Comparison of ENCODE assay signal across 17 mouse cellular contexts in genomic region chr2:131908351-131908861, GRCm38 (mm10). TPM values are rescaled to one million over a fixed set of nuclear protein-coding genes. Genes with fewer than 3 reads are reported as not detected.
DNase-seq lines count a peak whose midpoint lies in the region; ATAC-seq lines count a peak whose summit lies in the region.
"Had no signal": no experiment of that assay in that cellular context is flagged by ENCODE, and none has a peak within 500 bp of the region (broad histone marks: within the 10 kb centered on the region; RNA-seq: fewer than 3 reads in every experiment).

No protein-coding gene starts in this region.

- H3K36me3 ChIP-seq in midbrain, embryonic 11.5 days (ENCODE audit: control insufficient read depth, insufficient read depth, low read length): no peaks in the 10 kb centered on the region
- H3K36me3 ChIP-seq in midbrain, embryonic 13.5 days: no peaks in the 10 kb centered on the region
- no peaks in the 10 kb centered on the region for H3K36me3 ChIP-seq in stomach, embryonic 16.5 days (ENCODE audit: control insufficient read depth, insufficient read depth, low read length)
- H3K36me3 ChIP-seq: heart, embryonic 15.5 days; limb, embryonic 15.5 days; neural tube, embryonic 13.5 days had no signal

- no peak overlapping the region for H3K27ac ChIP-seq in midbrain, embryonic 11.5 days (ENCODE audit: low read depth, low read length)
- no peak overlapping the region for H3K27ac ChIP-seq in midbrain, embryonic 13.5 days
- no peak overlapping the region for H3K27ac ChIP-seq in stomach, embryonic 16.5 days (ENCODE audit: low read length)
- H3K27ac ChIP-seq: heart, embryonic 15.5 days; limb, embryonic 15.5 days; neural tube, embryonic 13.5 days had no signal

- H3K9me3 ChIP-seq in midbrain, embryonic 11.5 days (ENCODE audit: control insufficient read depth, low read length): no peaks in the 10 kb centered on the region
- H3K9me3 ChIP-seq in midbrain, embryonic 13.5 days: no peaks in the 10 kb centered on the region
- H3K9me3 ChIP-seq in stomach, embryonic 16.5 days (replicated peaks; ENCODE audit: control insufficient read depth, low read length): no peaks in the 10 kb centered on the region
- H3K9me3 ChIP-seq: heart, embryonic 15.5 days; limb, embryonic 15.5 days; megakaryocyte, embryonic 14.5 days; neural tube, embryonic 13.5 days had no signal

- no peak for ATAC-seq in midbrain, embryonic 11.5 days (ENCODE audit: low FRiP score)
- no peak for ATAC-seq in midbrain, embryonic 13.5 days
- peak; percentile 7; the same call in 1 of the 2 replicates for ATAC-seq in stomach, embryonic 16.5 days (ENCODE audit: insufficient read depth, low FRiP score)
- ATAC-seq in megakaryocyte progenitor cell, adult 5-6 weeks (replicated peaks; ENCODE audit: poor library complexity): no peak
- ATAC-seq: activated CD4-positive, CD25-positive, alpha-beta regulatory T cell, adult 4 months; inflammation-experienced regulatory T-cells, adult 6 months had no signal

- 0 out of 2 replicates have a peak, but pooled peaks cover 2% of the 10 kb centered on the region for H3K4me1 ChIP-seq in midbrain, embryonic 11.5 days (ENCODE audit: control insufficient read depth, insufficient read depth, low read length)
- peaks cover 29% of the 10 kb centered on the region for H3K4me1 ChIP-seq in midbrain, embryonic 13.5 days (replicated peaks)
- 0 out of 2 replicates have a peak, but pooled peaks cover 6% of the 10 kb centered on the region for H3K4me1 ChIP-seq in stomach, embryonic 16.5 days (ENCODE audit: control insufficient read depth, insufficient read depth, low read length)

- peaks cover 3% of the 10 kb centered on the region; the same call in 1 of the 2 replicates for H3K27me3 ChIP-seq in midbrain, embryonic 11.5 days (ENCODE audit: control insufficient read depth, insufficient read depth, low read length)
- H3K27me3 ChIP-seq in midbrain, embryonic 13.5 days: no peaks in the 10 kb centered on the region
- no peaks in the 10 kb centered on the region for H3K27me3 ChIP-seq in stomach, embryonic 16.5 days (ENCODE audit: control insufficient read depth, insufficient read depth, low read length)
- H3K27me3 ChIP-seq: heart, embryonic 15.5 days; limb, embryonic 15.5 days; megakaryocyte, embryonic 14.5 days; neural tube, embryonic 13.5 days had no signal

- H3K4me2 ChIP-seq in midbrain, embryonic 11.5 days: no peak overlapping the region
- H3K4me2 ChIP-seq in midbrain, embryonic 13.5 days (replicated peaks): no peak overlapping the region
- no peak overlapping the region for H3K4me2 ChIP-seq in stomach, embryonic 16.5 days (ENCODE audit: low read depth, low read length)

- H3K9ac ChIP-seq in midbrain, embryonic 11.5 days (ENCODE audit: low read length): no peak overlapping the region
- H3K9ac ChIP-seq in midbrain, embryonic 13.5 days (replicated peaks): no peak overlapping the region
- H3K9ac ChIP-seq in stomach, embryonic 16.5 days (ENCODE audit: low read length): no peak overlapping the region
- H3K9ac ChIP-seq: heart, embryonic 15.5 days; limb, embryonic 15.5 days; neural tube, embryonic 13.5 days had no signal

- intact Hi-C loops in left cerebral cortex, postnatal 4 days (cut with DNase I): no loop called here

- H3K4me3 ChIP-seq in midbrain, embryonic 11.5 days (ENCODE audit: low read depth, low read length): no peak overlapping the region
- no peak overlapping the region for H3K4me3 ChIP-seq in midbrain, embryonic 13.5 days (replicated peaks)
- no peak overlapping the region for H3K4me3 ChIP-seq in stomach, embryonic 16.5 days (replicated peaks; ENCODE audit: low read length)
- H3K4me3 ChIP-seq: heart, embryonic 15.5 days; limb, embryonic 15.5 days had no signal

- peak; percentile 31 for DNase-seq in cerebellum, adult 9-10 months
- DNase-seq in cerebellum, postnatal 4 days (ENCODE audit: low spot score in 2 of 2): no peak
- peak; percentile 62 for DNase-seq in midbrain, embryonic 11.5 days (ENCODE audit: low spot score, missing footprints)
- peak; percentile 83 for DNase-seq in kidney, adult 9 months
- DNase-seq in left cerebral cortex, postnatal 4 days: no peak

- WGBS in midbrain, embryonic 11.5 days: 87% methylated on average over 7 of the region's 7 CpGs
- 82% methylated on average over 7 of the region's 7 CpGs for WGBS in midbrain, embryonic 13.5 days
- 66% methylated on average over 7 of the region's 7 CpGs for WGBS in stomach, embryonic 16.5 days

RNA-seq across cellular contexts. Expression of gene Prnp, which starts 1.3 kb away (rescaled TPM):
- polyA plus RNA-seq in midbrain, embryonic 11.5 days (2014; fragmentation: Nextera tagmentation; extraction: Ambion mirVana): 27.2 and 29.7 TPM in 2 replicates
- polyA plus RNA-seq in midbrain, embryonic 13.5 days (2015; fragmentation: Nextera tagmentation; extraction: Ambion mirVana): 109 and 114 TPM in 2 replicates
- polyA plus RNA-seq in stomach, embryonic 16.5 days (2015; fragmentation: Nextera tagmentation; extraction: Ambion mirVana): 70.4 and 73.5 TPM in 2 replicates
- total RNA-seq in left cerebral cortex, postnatal 4 days (2021): 100 to 1,000 TPM; 227 to 254 TPM
- total RNA-seq in megakaryocyte progenitor cell, adult 5-6 weeks (2015): 1.2 and 2.9 TPM in 2 replicates
- total RNA-seq in megakaryocyte progenitor cell, adult 5-6 weeks (2017): 2.3 and 4.1 TPM in 2 replicates

RNA-seq across cellular contexts. Expression of gene Prn, which starts 1.4 kb away (rescaled TPM):
- polyA plus RNA-seq in midbrain, embryonic 11.5 days (2014; fragmentation: Nextera tagmentation; extraction: Ambion mirVana): not detected in 2 replicates
- polyA plus RNA-seq in midbrain, embryonic 13.5 days (2015; fragmentation: Nextera tagmentation; extraction: Ambion mirVana): 0.34 TPM in 1 of 2 replicates, not detected in the other
- polyA plus RNA-seq in stomach, embryonic 16.5 days (2015; fragmentation: Nextera tagmentation; extraction: Ambion mirVana): 0.37 TPM in 1 of 2 replicates, not detected in the other
- 1 to 10 TPM in 1 of 2 experiments, not detected in 1; 1.1 TPM for total RNA-seq in left cerebral cortex, postnatal 4 days (2021)
- not detected in 2 replicates for total RNA-seq in megakaryocyte progenitor cell, adult 5-6 weeks (2015)
- total RNA-seq in megakaryocyte progenitor cell, adult 5-6 weeks (2017): not detected in 2 replicates
- total RNA-seq: ES-E14; left cerebral cortex, adult 18-20 months had no signal
- polyA plus RNA-seq: activated CD4-positive, CD25-positive, alpha-beta regulatory T cell, adult 4 months; cortical plate, adult 2 months; heart, embryonic 15.5 days; inflammation-experienced regulatory T-cells, adult 6 months; limb, embryonic 15.5 days; neural tube, embryonic 13.5 days had no signal

RNA-seq across cellular contexts. Expression of gene Prnd, which starts 42.3 kb away (rescaled TPM):
- polyA plus RNA-seq in midbrain, embryonic 11.5 days (2014; fragmentation: Nextera tagmentation; extraction: Ambion mirVana): 5.3 and 6.9 TPM in 2 replicates
- polyA plus RNA-seq in midbrain, embryonic 13.5 days (2015; fragmentation: Nextera tagmentation; extraction: Ambion mirVana): 8.7 and 9.2 TPM in 2 replicates
- polyA plus RNA-seq in stomach, embryonic 16.5 days (2015; fragmentation: Nextera tagmentation; extraction: Ambion mirVana): 39.3 and 44.0 TPM in 2 replicates
- 10 to 100 TPM in 1 of 2 experiments, 1 to 10 TPM in 1; 8.1 to 10.0 TPM for total RNA-seq in left cerebral cortex, postnatal 4 days (2021)
- 0.46 TPM in 1 of 2 replicates, not detected in the other for total RNA-seq in megakaryocyte progenitor cell, adult 5-6 weeks (2015)
- not detected in 2 replicates for total RNA-seq in megakaryocyte progenitor cell, adult 5-6 weeks (2017)
- total RNA-seq: left cerebral cortex, adult 18-20 months had no signal

RNA-seq across cellular contexts. Expression of gene Erv3, which starts 48.9 kb away (rescaled TPM):
- polyA plus RNA-seq in midbrain, embryonic 11.5 days (2014; fragmentation: Nextera tagmentation; extraction: Ambion mirVana): not detected in 2 replicates
- polyA plus RNA-seq in midbrain, embryonic 13.5 days (2015; fragmentation: Nextera tagmentation; extraction: Ambion mirVana): not detected in 2 replicates
- polyA plus RNA-seq in stomach, embryonic 16.5 days (2015; fragmentation: Nextera tagmentation; extraction: Ambion mirVana): not detected in 2 replicates
- total RNA-seq in left cerebral cortex, postnatal 4 days (2021): not detected
- total RNA-seq in megakaryocyte progenitor cell, adult 5-6 weeks (2015): not detected in 2 replicates
- not detected in 2 replicates for total RNA-seq in megakaryocyte progenitor cell, adult 5-6 weeks (2017)
- total RNA-seq: ES-E14 had no signal
- polyA plus RNA-seq: activated CD4-positive, CD25-positive, alpha-beta regulatory T cell, adult 4 months; heart, embryonic 15.5 days; inflammation-experienced regulatory T-cells, adult 6 months; limb, embryonic 15.5 days had no signal

Comparison
In these comparisons a context has a peak if more than half of its experiments do, and no peak if none do; other contexts are left out.
1. DNase-seq: peak in cerebellum, adult 9-10 months (single experiment), midbrain, embryonic 11.5 days (single experiment) and kidney, adult 9 months (single experiment); none in cerebellum, postnatal 4 days (0 of 2) and left cerebral cortex, postnatal 4 days (single experiment).